Mouse (Mus musculus): ENCODE measurements around the gene Iffo2.

Iffo2 gene

GRCm38 (mm10) chr4:139605216-139605615 lies 74.9 kb downstream of the Iffo2 start:
- DNase-seq (ENCODE audit: low read depth, low spot score), result no peak

GRCm38 (mm10) chr4:139606732-139607131 lies 76.4 kb downstream of the Iffo2 start:
- DNase-seq (ENCODE audit: low read depth, low spot score), result no peak

- no peak for DNase-seq (ENCODE audit: low read depth, low spot score)
Measured at GRCm38 (mm10) chr4:139608975-139609374, 78.6 kb downstream of the Iffo2 start.

GRCm38 (mm10) chr4:139610954-139611353 lies 80.6 kb downstream of the Iffo2 start:
- DNase-seq (ENCODE audit: low read depth, low spot score), result no peak

GRCm38 (mm10) chr4:139611542-139611953 lies 81.2 kb downstream of the Iffo2 start:
- peak; percentile 67 for DNase-seq (ENCODE audit: low read depth, low spot score)

GRCm38 (mm10) chr4:139614524-139615260 lies 84.3 kb downstream of the Iffo2 start:
- no peak for DNase-seq (ENCODE audit: low read depth, low spot score)

GRCm38 (mm10) chr4:139616276-139617000 lies 86.1 kb downstream of the Iffo2 start:
- DNase-seq (ENCODE audit: low read depth, low spot score), result no peak

GRCm38 (mm10) chr4:139617001-139617364 lies 86.6 kb downstream of the Iffo2 start:
- DNase-seq (ENCODE audit: low read depth, low spot score), result no peak

GRCm38 (mm10) chr4:139619765-139620164 lies 89.4 kb downstream of the Iffo2 start:
- DNase-seq (ENCODE audit: low read depth, low spot score), result no peak

- peak; percentile 88 for DNase-seq (ENCODE audit: low read depth, low spot score)
Measured at GRCm38 (mm10) chr4:139622373-139623282, 92.3 kb downstream of the Iffo2 start, which contains the start of gene Aldh4a1. Gene Aldh4a1, plus strand, starts transcription at chr4:139622866.

GRCm38 (mm10) chr4:139623434-139624115 lies 93.2 kb downstream of the Iffo2 start:
- no peak for DNase-seq (ENCODE audit: low read depth, low spot score)

GRCm38 (mm10) chr4:139624116-139624489 lies 93.8 kb downstream of the Iffo2 start:
- DNase-seq (ENCODE audit: low read depth, low spot score), result no peak

GRCm38 (mm10) chr4:139624706-139625105 lies 94.4 kb downstream of the Iffo2 start:
- DNase-seq (ENCODE audit: low read depth, low spot score), result no peak

GRCm38 (mm10) chr4:139627361-139627760 lies 97.0 kb downstream of the Iffo2 start:
- DNase-seq (ENCODE audit: low read depth, low spot score), result no peak

GRCm38 (mm10) chr4:139630171-139630570 lies 99.8 kb downstream of the Iffo2 start:
- DNase-seq (ENCODE audit: low read depth, low spot score), result no peak

GRCm38 (mm10) chr4:139631141-139631540 lies 100.8 kb downstream of the Iffo2 start:
- no peak for DNase-seq (ENCODE audit: low read depth, low spot score)

- no peak for DNase-seq (ENCODE audit: low read depth, low spot score)
Measured at GRCm38 (mm10) chr4:139631569-139632253, 101.4 kb downstream of the Iffo2 start.

- no peak for DNase-seq (ENCODE audit: low read depth, low spot score)
Measured at GRCm38 (mm10) chr4:139632254-139632580, 101.9 kb downstream of the Iffo2 start.

- peak; percentile 40 for DNase-seq (ENCODE audit: low read depth, low spot score)
Measured at GRCm38 (mm10) chr4:139636373-139636772, 106.0 kb downstream of the Iffo2 start.

- no peak for DNase-seq (ENCODE audit: low read depth, low spot score)
Measured at GRCm38 (mm10) chr4:139637847-139638246, 107.5 kb downstream of the Iffo2 start.

- no peak for DNase-seq (ENCODE audit: low read depth, low spot score)
Measured at GRCm38 (mm10) chr4:139638356-139638755, 108.0 kb downstream of the Iffo2 start.

All from embryo, embryonic 11.5 days (tissue).